Mouse (Mus musculus): ENCODE results near the gene Rps6kl1.

- TF ChIP-seq CTCF (IDR thresholded peaks at IDR 0.05): no peak
- no peak for TF ChIP-seq EP300 (IDR thresholded peaks at IDR 0.05; ENCODE audit: insufficient read depth, low read depth, low read length)
- no peak for TF ChIP-seq POLR2A (IDR thresholded peaks at IDR 0.05; ENCODE audit: insufficient read depth, low read depth, low read length)
Measured at GRCm38 (mm10) chr12:85101001-85101400, 50.1 kb downstream of the Rps6kl1 start.
